9 mouse cellular contexts compared by ENCODE assay signal in the genomic region with DNA sequence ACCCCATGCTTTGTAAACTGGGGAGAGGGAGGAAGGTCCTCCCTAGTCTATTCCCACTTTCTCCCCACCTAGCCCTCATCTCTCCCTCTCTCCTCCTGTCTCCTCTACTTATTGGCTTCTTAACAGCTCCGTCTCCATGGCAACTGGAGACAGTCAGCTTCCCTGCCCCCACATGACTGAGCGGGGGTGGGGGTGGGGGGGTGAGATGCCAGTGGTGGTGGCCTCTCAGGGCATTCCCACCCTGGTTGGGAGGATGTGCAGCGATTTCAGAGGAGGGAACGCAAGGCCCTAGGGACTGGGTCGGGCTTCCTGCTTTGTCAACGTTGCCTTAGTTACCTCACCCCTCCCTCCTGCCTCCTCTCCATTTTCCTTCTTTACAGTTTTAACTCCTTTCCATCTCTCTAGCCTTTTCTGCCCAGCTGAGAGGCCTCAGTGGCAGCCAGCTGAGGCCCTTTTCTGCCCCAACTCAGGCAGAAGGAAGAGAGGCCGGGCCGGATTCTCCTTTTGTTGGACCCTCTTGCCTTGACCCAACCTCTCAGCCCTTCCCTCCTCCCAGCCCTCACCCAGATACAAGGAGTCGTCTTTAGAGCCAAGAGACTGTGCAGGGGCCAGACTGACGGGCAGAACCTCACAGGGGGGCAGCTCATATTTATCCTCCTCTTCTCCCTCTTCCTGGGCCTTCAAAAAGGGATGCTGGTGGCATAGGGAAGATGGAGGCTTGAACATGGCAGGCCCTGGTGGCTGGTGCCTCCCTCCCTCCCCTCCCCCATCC. TPM values are rescaled to one million over a fixed set of nuclear protein-coding genes. Genes with fewer than 3 reads are reported as not detected.
DNase-seq lines count a peak whose midpoint lies in the region; ATAC-seq and TF ChIP-seq lines count a peak whose summit lies in the region.
"Had no signal": no experiment of that assay in that cellular context is flagged by ENCODE, and none has a peak within 500 bp of the region (broad histone marks: within the 10 kb centered on the region; RNA-seq: fewer than 3 reads in every experiment).

No protein-coding gene starts in this region.

- peak; percentile 25; the same call in 1 of the 2 replicates for TF ChIP-seq EP300 in heart, postnatal 0 days (IDR thresholded peaks at IDR 0.05; ENCODE audit: low read depth)
- TF ChIP-seq EP300 in liver, postnatal 0 days (IDR thresholded peaks at IDR 0.05; ENCODE audit: low read depth): no peak

- intact Hi-C loops in left cerebral cortex, postnatal 25 days (cut with DNase I): no loop called here

- ATAC-seq in kidney, embryonic 16.5 days (ENCODE audit: low FRiP score, low TSS enrichment): peak; percentile 64
- peak; percentile 90 for ATAC-seq in embryonic facial prominence, embryonic 14.5 days (ENCODE audit: low read depth)
- ATAC-seq in heart, postnatal 0 days (ENCODE audit: insufficient read depth, low read depth): peak; percentile 84
- peak; percentile 91 for ATAC-seq in neural tube, embryonic 13.5 days (ENCODE audit: low read depth)
- ATAC-seq in liver, postnatal 0 days: no peak

- peak overlapping the region; percentile 58 for H3K27ac ChIP-seq in kidney, embryonic 16.5 days (ENCODE audit: low read length)
- peak overlapping the region; percentile 73; the same call in 1 of the 2 replicates for H3K27ac ChIP-seq in embryonic facial prominence, embryonic 14.5 days (replicated peaks; ENCODE audit: low read depth, low read length)
- peak overlapping the region; percentile 60 for H3K27ac ChIP-seq in heart, postnatal 0 days (ENCODE audit: low read depth)
- peak overlapping the region; percentile 98 for H3K27ac ChIP-seq in neural tube, embryonic 13.5 days (replicated peaks)
- H3K27ac ChIP-seq in liver, postnatal 0 days (ENCODE audit: low read depth): no peak overlapping the region

- peaks cover 18% of the 10 kb centered on the region for H3K4me1 ChIP-seq in kidney, embryonic 16.5 days (ENCODE audit: insufficient read depth, low read length)
- peaks cover 10% of the 10 kb centered on the region for H3K4me1 ChIP-seq in embryonic facial prominence, embryonic 14.5 days (ENCODE audit: control insufficient read depth, insufficient read depth, low read length)
- H3K4me1 ChIP-seq in heart, postnatal 0 days (ENCODE audit: control insufficient read depth, insufficient read depth): peaks cover 10% of the 10 kb centered on the region
- peaks cover 37% of the 10 kb centered on the region for H3K4me1 ChIP-seq in neural tube, embryonic 13.5 days (replicated peaks)
- 0 out of 2 replicates have a peak, but pooled peaks cover 3% of the 10 kb centered on the region for H3K4me1 ChIP-seq in liver, postnatal 0 days (ENCODE audit: insufficient read depth)

- H3K27me3 ChIP-seq in kidney, embryonic 16.5 days (ENCODE audit: insufficient read depth, low read length): no peaks in the 10 kb centered on the region
- no peaks in the 10 kb centered on the region for H3K27me3 ChIP-seq in embryonic facial prominence, embryonic 14.5 days (replicated peaks; ENCODE audit: control insufficient read depth, insufficient read depth, low read length)
- no peaks in the 10 kb centered on the region for H3K27me3 ChIP-seq in heart, postnatal 0 days (ENCODE audit: control insufficient read depth, insufficient read depth, low read length)
- H3K27me3 ChIP-seq in neural tube, embryonic 13.5 days: no peaks in the 10 kb centered on the region
- H3K27me3 ChIP-seq in liver, postnatal 0 days (ENCODE audit: insufficient read depth, low read length): no peaks in the 10 kb centered on the region

- H3K36me3 ChIP-seq in kidney, embryonic 16.5 days (ENCODE audit: insufficient read depth, low read length): no peaks in the 10 kb centered on the region
- H3K36me3 ChIP-seq in embryonic facial prominence, embryonic 14.5 days (ENCODE audit: control insufficient read depth, insufficient read depth, low read length): no peaks in the 10 kb centered on the region
- no peaks in the 10 kb centered on the region for H3K36me3 ChIP-seq in heart, postnatal 0 days (replicated peaks; ENCODE audit: control insufficient read depth, insufficient read depth, low read length)
- H3K36me3 ChIP-seq in neural tube, embryonic 13.5 days: no peaks in the 10 kb centered on the region
- no peaks in the 10 kb centered on the region for H3K36me3 ChIP-seq in liver, postnatal 0 days (replicated peaks; ENCODE audit: insufficient read depth, low read length)
- H3K36me3 ChIP-seq: G1E had no signal

- WGBS in kidney, embryonic 16.5 days: 16% methylated on average over 9 of the region's 10 CpGs
- WGBS in embryonic facial prominence, embryonic 14.5 days: 16% methylated on average over 10 of the region's 10 CpGs
- 26% methylated on average over 10 of the region's 10 CpGs for WGBS in heart, postnatal 0 days
- WGBS in neural tube, embryonic 13.5 days: 6% methylated on average over 10 of the region's 10 CpGs
- 44% methylated on average over 10 of the region's 10 CpGs for WGBS in liver, postnatal 0 days (ENCODE audit: insufficient replicate concordance)

- H3K4me3 ChIP-seq in kidney, embryonic 16.5 days (ENCODE audit: low read length): no peak overlapping the region
- H3K4me3 ChIP-seq in embryonic facial prominence, embryonic 14.5 days (ENCODE audit: low read depth, low read length): no peak overlapping the region
- no peak overlapping the region for H3K4me3 ChIP-seq in heart, postnatal 0 days (ENCODE audit: low read depth, low read length)
- 0 out of 2 replicates have a peak overlapping the region, but pooled peaks have one; percentile 14 for H3K4me3 ChIP-seq in neural tube, embryonic 13.5 days
- no peak overlapping the region for H3K4me3 ChIP-seq in liver, postnatal 0 days (ENCODE audit: low read depth, low read length)

- peak overlapping the region; percentile 41 for H3K4me2 ChIP-seq in kidney, embryonic 16.5 days (replicated peaks; ENCODE audit: low read depth, low read length)
- H3K4me2 ChIP-seq in embryonic facial prominence, embryonic 14.5 days (ENCODE audit: low read depth, low read length): peak overlapping the region; percentile 21; the same call in 1 of the 2 replicates
- H3K4me2 ChIP-seq in heart, postnatal 0 days (ENCODE audit: low read depth, low read length): peak overlapping the region; percentile 18; the same call in 1 of the 2 replicates
- H3K4me2 ChIP-seq in neural tube, embryonic 13.5 days: peak overlapping the region; percentile 48
- H3K4me2 ChIP-seq in liver, postnatal 0 days (ENCODE audit: low read depth, low read length): no peak overlapping the region

- H3K9ac ChIP-seq in kidney, embryonic 16.5 days (replicated peaks; ENCODE audit: low read length): peak overlapping the region; percentile 37
- peak overlapping the region; percentile 41; the same call in 1 of the 2 replicates for H3K9ac ChIP-seq in embryonic facial prominence, embryonic 14.5 days (ENCODE audit: low read depth, low read length)
- no peak overlapping the region for H3K9ac ChIP-seq in heart, postnatal 0 days (replicated peaks; ENCODE audit: low read depth, low read length)
- H3K9ac ChIP-seq in neural tube, embryonic 13.5 days: peak overlapping the region; percentile 41
- H3K9ac ChIP-seq in liver, postnatal 0 days (replicated peaks): no peak overlapping the region

- no peak for DNase-seq in kidney, adult 9 months
- DNase-seq in embryonic facial prominence, embryonic 14.5 days (ENCODE audit: low spot score): peak; percentile 83
- peak; percentile 82 for DNase-seq in heart, postnatal 0 days (ENCODE audit: low spot score)
- DNase-seq in left cerebral cortex, postnatal 25 days (ENCODE audit: low spot score in 2 of 2): peak; percentile 63 to 77
- no peak for DNase-seq in liver, postnatal 0 days
- no peak for DNase-seq in adrenal gland, postnatal 4 days (ENCODE audit: low spot score in 2 of 2)

- no peaks in the 10 kb centered on the region for H3K9me3 ChIP-seq in kidney, embryonic 16.5 days (ENCODE audit: low read length)
- H3K9me3 ChIP-seq in embryonic facial prominence, embryonic 14.5 days (ENCODE audit: control insufficient read depth, low read length): no peaks in the 10 kb centered on the region
- no peaks in the 10 kb centered on the region for H3K9me3 ChIP-seq in heart, postnatal 0 days (replicated peaks; ENCODE audit: control insufficient read depth, low read length)
- H3K9me3 ChIP-seq in neural tube, embryonic 13.5 days: no peaks in the 10 kb centered on the region
- no peaks in the 10 kb centered on the region for H3K9me3 ChIP-seq in liver, postnatal 0 days (ENCODE audit: low read length)
- H3K9me3 ChIP-seq: G1E had no signal

- no peak for TF ChIP-seq CTCF in heart, postnatal 0 days (IDR thresholded peaks at IDR 0.05; ENCODE audit: low read depth)
- TF ChIP-seq CTCF in liver, postnatal 0 days (IDR thresholded peaks at IDR 0.05; ENCODE audit: low read depth): no peak

RNA-seq across cellular contexts. Expression of gene Sh2d6, which starts 1.4 kb away (rescaled TPM):
- 0.17 TPM in 1 of 2 replicates, not detected in the other for polyA plus RNA-seq in kidney, embryonic 16.5 days (2015; fragmentation: Nextera tagmentation; extraction: Ambion mirVana)
- not detected in 2 replicates for polyA plus RNA-seq in embryonic facial prominence, embryonic 14.5 days (2014; fragmentation: Nextera tagmentation; extraction: Ambion mirVana)
- not detected in 2 replicates for total RNA-seq in heart, postnatal 0 days (2014; rRNA removed; ENCODE audit: low replicate concordance)
- not detected in 2 replicates for polyA plus RNA-seq in heart, postnatal 0 days (2015; fragmentation: Nextera tagmentation; extraction: Ambion mirVana)
- under 1 TPM; 0.28 to 0.94 TPM for total RNA-seq in left cerebral cortex, postnatal 25 days (2021)
- polyA plus RNA-seq in neural tube, embryonic 13.5 days (2015; fragmentation: Nextera tagmentation; extraction: Ambion mirVana): 0.36 and 0.55 TPM in 2 replicates
- polyA plus RNA-seq in liver, postnatal 0 days (2015; fragmentation: Nextera tagmentation; extraction: Ambion mirVana): not detected in 2 replicates
- total RNA-seq in adrenal gland, postnatal 4 days (2021): under 1 TPM; 0.76 to 0.78 TPM
- polyA plus RNA-seq: G1E had no signal

RNA-seq across cellular contexts. Expression of gene Capg, which starts 24.1 kb away (rescaled TPM):
- 83.1 and 94.3 TPM in 2 replicates for polyA plus RNA-seq in kidney, embryonic 16.5 days (2015; fragmentation: Nextera tagmentation; extraction: Ambion mirVana)
- 70.8 and 75.9 TPM in 2 replicates for polyA plus RNA-seq in embryonic facial prominence, embryonic 14.5 days (2014; fragmentation: Nextera tagmentation; extraction: Ambion mirVana)
- total RNA-seq in heart, postnatal 0 days (2014; rRNA removed; ENCODE audit: low replicate concordance): 25.1 and 53.6 TPM in 2 replicates
- polyA plus RNA-seq in heart, postnatal 0 days (2015; fragmentation: Nextera tagmentation; extraction: Ambion mirVana): 24.9 and 25.9 TPM in 2 replicates
- total RNA-seq in left cerebral cortex, postnatal 25 days (2021): 1 to 10 TPM; 1.9 to 2.9 TPM
- polyA plus RNA-seq in neural tube, embryonic 13.5 days (2015; fragmentation: Nextera tagmentation; extraction: Ambion mirVana): 11.9 and 12.9 TPM in 2 replicates
- 20.0 and 22.8 TPM in 2 replicates for polyA plus RNA-seq in liver, postnatal 0 days (2015; fragmentation: Nextera tagmentation; extraction: Ambion mirVana)
- 10 to 100 TPM; 48.9 to 55.2 TPM for total RNA-seq in adrenal gland, postnatal 4 days (2021)

Comparison
In these comparisons a context has a peak if more than half of its experiments do, and no peak if none do; other contexts are left out.
1. H3K9ac ChIP-seq: peak in kidney, embryonic 16.5 days (single experiment), embryonic facial prominence, embryonic 14.5 days (single experiment) and neural tube, embryonic 13.5 days (single experiment); none in heart, postnatal 0 days (single experiment) and liver, postnatal 0 days (single experiment).
2. DNase-seq: peak in embryonic facial prominence, embryonic 14.5 days (single experiment), heart, postnatal 0 days (single experiment) and left cerebral cortex, postnatal 25 days (2 of 2); none in kidney, adult 9 months (single experiment), liver, postnatal 0 days (single experiment) and adrenal gland, postnatal 4 days (0 of 2).